Comparison of ENCODE assay signal across 29 mouse cellular contexts in the genomic region with DNA sequence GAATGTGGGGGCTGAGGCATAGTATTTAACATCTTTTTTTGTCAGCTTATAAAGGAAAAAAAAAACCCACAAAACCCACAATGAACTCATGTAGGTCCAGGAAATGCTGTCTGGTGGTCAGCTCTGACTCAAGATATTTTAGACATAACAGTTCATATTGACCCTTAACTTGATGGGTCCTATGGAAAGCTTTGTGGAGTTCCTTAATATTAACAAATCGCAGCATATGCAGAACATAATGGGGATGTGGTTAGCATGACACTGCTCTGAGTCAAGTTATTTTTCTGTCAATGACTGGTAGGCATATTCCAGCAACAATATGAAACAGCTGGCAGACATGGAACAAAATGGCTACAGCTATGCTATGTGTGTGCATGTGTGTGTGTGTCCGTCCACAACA.
"Had no signal": no experiment of that assay in that cellular context is flagged by ENCODE, and none has a peak within 500 bp of the region (broad histone marks: within the 10 kb centered on the region; RNA-seq: fewer than 3 reads in every experiment).

No protein-coding gene starts in this region.

- ATAC-seq: hindbrain, postnatal 0 days; intestine, embryonic 16.5 days had no signal

- H3K4me2 ChIP-seq: heart, embryonic 11.5 days; heart, embryonic 13.5 days; heart, embryonic 15.5 days; hindbrain, embryonic 12.5 days; hindbrain, embryonic 15.5 days; kidney, embryonic 15.5 days; limb, embryonic 12.5 days; liver, embryonic 11.5 days; liver, embryonic 13.5 days; liver, embryonic 15.5 days had no signal

- H3K27me3 ChIP-seq: heart, embryonic 13.5 days; heart, embryonic 15.5 days; hindbrain, embryonic 12.5 days; hindbrain, embryonic 15.5 days; kidney, embryonic 15.5 days; limb, embryonic 12.5 days; liver, embryonic 15.5 days had no signal

- H3K9ac ChIP-seq: heart, embryonic 13.5 days; heart, embryonic 15.5 days; hindbrain, embryonic 12.5 days; hindbrain, embryonic 15.5 days; kidney, embryonic 15.5 days; limb, embryonic 12.5 days; liver, embryonic 13.5 days; liver, embryonic 15.5 days had no signal

- H3K36me3 ChIP-seq: heart, embryonic 13.5 days; heart, embryonic 15.5 days; hindbrain, embryonic 10.5 days; hindbrain, embryonic 12.5 days; hindbrain, embryonic 15.5 days; kidney, embryonic 15.5 days; limb, embryonic 10.5 days; limb, embryonic 12.5 days; liver, embryonic 13.5 days; liver, embryonic 15.5 days had no signal

- H3K4me3 ChIP-seq: gastrocnemius, adult 2 months; heart, adult 2 months; heart, embryonic 13.5 days; heart, embryonic 15.5 days; hindbrain, embryonic 10.5 days; hindbrain, embryonic 12.5 days; hindbrain, embryonic 15.5 days; kidney, embryonic 15.5 days; limb, embryonic 10.5 days; limb, embryonic 12.5 days; liver, embryonic 13.5 days; liver, embryonic 15.5 days had no signal

- H3K27ac ChIP-seq: gastrocnemius, adult 2 months; heart, adult 2 months; heart, embryonic 13.5 days; heart, embryonic 15.5 days; hindbrain, embryonic 10.5 days; hindbrain, embryonic 12.5 days; hindbrain, embryonic 15.5 days; hindbrain, postnatal 0 days; kidney, embryonic 15.5 days; kidney, postnatal 0 days; limb, embryonic 10.5 days; limb, embryonic 12.5 days; liver, embryonic 13.5 days; liver, embryonic 15.5 days had no signal

- DNase-seq: gastrocnemius, adult 2 months; gastrocnemius, postnatal 10 days; gastrocnemius, postnatal 25 days; heart, adult 2 months; heart, postnatal 14 days; heart, postnatal 4 days; kidney, adult 11 months; kidney, adult 2 months; kidney, adult 9 months; kidney, postnatal 14 days; kidney, postnatal 36 days; layer of hippocampus, adult 9-11 months; layer of hippocampus, postnatal 36 days; liver; liver, embryonic 13.5 days had no signal

- H3K4me1 ChIP-seq: heart, embryonic 13.5 days; heart, embryonic 15.5 days; hindbrain, embryonic 10.5 days; hindbrain, embryonic 12.5 days; hindbrain, embryonic 15.5 days; kidney, embryonic 15.5 days; limb, embryonic 10.5 days; limb, embryonic 12.5 days; liver, embryonic 13.5 days; liver, embryonic 15.5 days had no signal

- H3K9me3 ChIP-seq: limb, embryonic 10.5 days; liver, embryonic 15.5 days had no signal
